Comparison of ENCODE assay signal across 13 mouse cellular contexts in genomic region chr15:97534878-97535277, GRCm38 (mm10).
DNase-seq lines count a peak whose midpoint lies in the region; ATAC-seq and TF ChIP-seq lines count a peak whose summit lies in the region.
"Had no signal": no experiment of that assay in that cellular context is flagged by ENCODE, and none has a peak within 500 bp of the region (broad histone marks: within the 10 kb centered on the region; RNA-seq: fewer than 3 reads in every experiment).

No protein-coding gene starts in this region.

- peaks cover 7% of the 10 kb centered on the region for H3K4me1 ChIP-seq in hindbrain, embryonic 14.5 days (replicated peaks; ENCODE audit: control insufficient read depth, insufficient read depth, low read length)
- no peaks in the 10 kb centered on the region for H3K4me1 ChIP-seq in hindbrain, embryonic 11.5 days (replicated peaks; ENCODE audit: control insufficient read depth, insufficient read depth, low read length)
- H3K4me1 ChIP-seq in midbrain, postnatal 0 days (ENCODE audit: insufficient read depth, low read length): peaks cover 5% of the 10 kb centered on the region; the same call in 1 of the 2 replicates
- H3K4me1 ChIP-seq in intestine, embryonic 15.5 days (replicated peaks): no peaks in the 10 kb centered on the region
- H3K4me1 ChIP-seq: heart, embryonic 15.5 days had no signal

- ATAC-seq in hindbrain, embryonic 14.5 days (ENCODE audit: low FRiP score): no peak
- no peak for ATAC-seq in hindbrain, embryonic 11.5 days (ENCODE audit: low FRiP score)
- no peak for ATAC-seq in midbrain, postnatal 0 days (ENCODE audit: low FRiP score)
- ATAC-seq in intestine, embryonic 15.5 days: no peak

- no peak overlapping the region for H3K9ac ChIP-seq in hindbrain, embryonic 14.5 days
- H3K9ac ChIP-seq in hindbrain, embryonic 11.5 days (ENCODE audit: low read depth, low read length): no peak overlapping the region
- no peak overlapping the region for H3K9ac ChIP-seq in midbrain, postnatal 0 days (replicated peaks; ENCODE audit: low read length, poor library complexity, severe bottlenecking)
- H3K9ac ChIP-seq in intestine, embryonic 15.5 days: no peak overlapping the region
- H3K9ac ChIP-seq: heart, embryonic 15.5 days; liver, embryonic 14.5 days had no signal

- peak overlapping the region; percentile 73 for H3K27ac ChIP-seq in hindbrain, embryonic 14.5 days
- no peak overlapping the region for H3K27ac ChIP-seq in hindbrain, embryonic 11.5 days (ENCODE audit: low read depth, low read length)
- peak overlapping the region; percentile 73 for H3K27ac ChIP-seq in midbrain, postnatal 0 days (ENCODE audit: low read depth, low read length)
- H3K27ac ChIP-seq in intestine, embryonic 15.5 days: no peak overlapping the region
- H3K27ac ChIP-seq: gastrocnemius, adult 2 months; heart, embryonic 15.5 days; left cerebral cortex, adult 2 months; liver, embryonic 14.5 days had no signal

- DNase-seq in hindbrain, embryonic 14.5 days (ENCODE audit: low spot score): peak; percentile 64
- DNase-seq in hindbrain, embryonic 11.5 days (ENCODE audit: low spot score): no peak
- DNase-seq in CD4-positive helper T cell, adult 2 months (ENCODE audit: low read depth, low spot score): peak; percentile 61
- peak; percentile 76 for DNase-seq in brain, embryonic 14.5 days (ENCODE audit: low read depth)
- DNase-seq in midbrain, postnatal 0 days (ENCODE audit: low spot score): peak; percentile 79
- no peak for DNase-seq in adrenal gland, postnatal 10 days
- DNase-seq in heart, postnatal 14 days: no peak
- DNase-seq: gastrocnemius, adult 2 months; kidney, adult 2 months had no signal

- no peaks in the 10 kb centered on the region for H3K36me3 ChIP-seq in hindbrain, embryonic 14.5 days (replicated peaks; ENCODE audit: control insufficient read depth, insufficient read depth)
- H3K36me3 ChIP-seq in hindbrain, embryonic 11.5 days (ENCODE audit: control insufficient read depth, insufficient read depth, low read length): no peaks in the 10 kb centered on the region
- H3K36me3 ChIP-seq in midbrain, postnatal 0 days (ENCODE audit: insufficient read depth, low read length): no peaks in the 10 kb centered on the region
- no peaks in the 10 kb centered on the region for H3K36me3 ChIP-seq in intestine, embryonic 15.5 days
- H3K36me3 ChIP-seq: heart, embryonic 15.5 days had no signal

- H3K4me2 ChIP-seq in hindbrain, embryonic 14.5 days (replicated peaks): no peak overlapping the region
- no peak overlapping the region for H3K4me2 ChIP-seq in hindbrain, embryonic 11.5 days (replicated peaks; ENCODE audit: low read depth, low read length)
- H3K4me2 ChIP-seq in midbrain, postnatal 0 days (ENCODE audit: low read depth, low read length, poor library complexity, severe bottlenecking): no peak overlapping the region
- no peak overlapping the region for H3K4me2 ChIP-seq in intestine, embryonic 15.5 days (replicated peaks)
- H3K4me2 ChIP-seq: heart, embryonic 15.5 days had no signal

- H3K4me3 ChIP-seq in hindbrain, embryonic 14.5 days (replicated peaks; ENCODE audit: low read length): no peak overlapping the region
- no peak overlapping the region for H3K4me3 ChIP-seq in hindbrain, embryonic 11.5 days (ENCODE audit: low read depth, low read length)
- H3K4me3 ChIP-seq in midbrain, postnatal 0 days (ENCODE audit: low read depth, low read length): no peak overlapping the region
- no peak overlapping the region for H3K4me3 ChIP-seq in intestine, embryonic 15.5 days (replicated peaks)
- H3K4me3 ChIP-seq: gastrocnemius, adult 2 months; heart, embryonic 15.5 days; left cerebral cortex, adult 2 months had no signal

- TF ChIP-seq CTCF in brain, embryonic 14.5 days (IDR thresholded peaks at IDR 0.05; ENCODE audit: borderline replicate concordance, extremely low read depth, insufficient read depth, insufficient read length): no peak
- no peak for TF ChIP-seq CTCF in midbrain, postnatal 0 days (IDR thresholded peaks at IDR 0.05)

- intact Hi-C loops in heart, postnatal 14 days (cut with DNase I): no loop called here

- no peaks in the 10 kb centered on the region for H3K27me3 ChIP-seq in hindbrain, embryonic 14.5 days (ENCODE audit: control insufficient read depth, insufficient read depth, low read length)
- H3K27me3 ChIP-seq in hindbrain, embryonic 11.5 days (ENCODE audit: control insufficient read depth, insufficient read depth, low read length): no peaks in the 10 kb centered on the region
- no peaks in the 10 kb centered on the region for H3K27me3 ChIP-seq in midbrain, postnatal 0 days (ENCODE audit: insufficient read depth, low read length)
- H3K27me3 ChIP-seq in intestine, embryonic 15.5 days (replicated peaks): no peaks in the 10 kb centered on the region
- H3K27me3 ChIP-seq: heart, embryonic 15.5 days had no signal

- no peak for TF ChIP-seq POLR2A in brain, embryonic 14.5 days (IDR thresholded peaks at IDR 0.05; ENCODE audit: borderline replicate concordance, extremely low read depth, insufficient read depth, insufficient read length, poor library complexity, severe bottlenecking)

- H3K9me3 ChIP-seq in hindbrain, embryonic 14.5 days (ENCODE audit: control insufficient read depth, low read length): no peaks in the 10 kb centered on the region
- no peaks in the 10 kb centered on the region for H3K9me3 ChIP-seq in hindbrain, embryonic 11.5 days (ENCODE audit: control insufficient read depth, low read length)
- no peaks in the 10 kb centered on the region for H3K9me3 ChIP-seq in midbrain, postnatal 0 days (ENCODE audit: low read length)
- no peaks in the 10 kb centered on the region for H3K9me3 ChIP-seq in intestine, embryonic 15.5 days
- H3K9me3 ChIP-seq: heart, embryonic 15.5 days had no signal

- 49% methylated on average over 5 of the region's 5 CpGs for WGBS in hindbrain, embryonic 14.5 days
- whole genome bisulfite sequencing in hindbrain, embryonic 11.5 days: 79% methylated on average over 5 of the region's 5 CpGs
- WGBS in midbrain, postnatal 0 days: 27% methylated on average over 5 of the region's 5 CpGs
- 77% methylated on average over 5 of the region's 5 CpGs for WGBS in intestine, embryonic 15.5 days

Comparison
In these comparisons a context has a peak if more than half of its experiments do, and no peak if none do; other contexts are left out.
1. DNase-seq: peak in hindbrain, embryonic 14.5 days (single experiment), CD4-positive helper T cell, adult 2 months (single experiment), brain, embryonic 14.5 days (single experiment) and midbrain, postnatal 0 days (single experiment); none in hindbrain, embryonic 11.5 days (single experiment), adrenal gland, postnatal 10 days (single experiment) and heart, postnatal 14 days (0 of 2).
2. H3K27ac ChIP-seq: peak in hindbrain, embryonic 14.5 days (single experiment) and midbrain, postnatal 0 days (single experiment); none in hindbrain, embryonic 11.5 days (single experiment) and intestine, embryonic 15.5 days (single experiment).